Mouse (Mus musculus) midbrain, postnatal 0 days (tissue): ENCODE results near the gene H2-DMa. TPM values are rescaled to one million over a fixed set of nuclear protein-coding genes. Genes with fewer than 3 reads are reported as not detected.

Experiments
- ATAC-seq: fragments of 200-750 bp; cut with Nextera tagmentation; 2 replicates; pipeline ENCODE4 v1.8.0; 2017; ENCODE audit warnings: moderate number of reproducible peaks, mild to moderate bottlenecking, moderate TSS enrichment, moderate library complexity; ENCODE audit not compliant: low FRiP score
- DNase-seq: peaks from one replicate; pipeline ENCODE4 v3.0.0-alpha.2; 2015; ENCODE audit warnings: low spot score
- H3K27ac ChIP-seq: fragments of 300-500 bp; sonication (generic); 2 replicates; pipeline ENCODE4 v1.5.1; 2014; ENCODE audit warnings: low read depth, mild to moderate bottlenecking, low read length, mixed read lengths
- H3K27me3 ChIP-seq: fragments of 300-500 bp; sonication (generic); 2 replicates; pipeline ENCODE4 v1.6.1; 2014; ENCODE audit warnings: low read length, control low read depth, mixed read lengths; ENCODE audit not compliant: insufficient read depth
- H3K36me3 ChIP-seq: fragments of 300-500 bp; sonication (generic); 2 replicates; pipeline ENCODE4 v1.6.1; 2014; ENCODE audit warnings: low read length, control low read depth, mixed read lengths; ENCODE audit not compliant: insufficient read depth
- H3K4me1 ChIP-seq: fragments of 300-500 bp; sonication (generic); 2 replicates; pipeline ENCODE4 v1.6.1; 2014; ENCODE audit warnings: mild to moderate bottlenecking, control low read depth, antibody characterized with exemption, low read length, mixed read lengths; ENCODE audit not compliant: insufficient read depth
- H3K4me2 ChIP-seq: fragments of 300-500 bp; sonication (generic); 2 replicates; pipeline ENCODE4 v1.6.1; 2014; ENCODE audit warnings: low read depth, mild to moderate bottlenecking, low read length, mixed read lengths; ENCODE audit not compliant: poor library complexity, severe bottlenecking
- H3K4me3 ChIP-seq: fragments of 300-500 bp; sonication (generic); 2 replicates; pipeline ENCODE4 v1.5.1; 2014; ENCODE audit warnings: low read depth, mild to moderate bottlenecking, low read length, moderate library complexity
- H3K9ac ChIP-seq: fragments of 300-500 bp; sonication (generic); replicated peaks from 2 replicates; pipeline ENCODE4 v1.6.1; 2014; ENCODE audit warnings: mild to moderate bottlenecking, low read length, moderate library complexity, mixed read lengths; ENCODE audit not compliant: poor library complexity, severe bottlenecking
- H3K9me3 ChIP-seq: fragments of 300-500 bp; sonication (generic); 2 replicates; pipeline ENCODE4 v1.6.1; 2016; ENCODE audit warnings: low read length, control low read depth
- CTCF ChIP-seq: IDR thresholded peaks from 2 replicates; pipeline ENCODE4 v1.5.1; 2016; ENCODE audit warnings: antibody characterized with exemption, mild to moderate bottlenecking
- WGBS: fragments of 180-500 bp; shearing (Covaris S2); extraction: QIAGEN DNeasy Blood & Tissue Kit; methylation state at CpG from one replicate; pipeline ENCODE4 v1.1.7; 2014; 5-methylcytosine and 5-hydroxymethylcytosine counted together
- polyA plus RNA-seq: library from polyadenylated mRNA; unstranded; fragments of >200 nt; fragmentation: Nextera tagmentation; extraction: Ambion mirVana; gene quantifications from 2 replicates; pipeline ENCODE4 v1.2.1, GENCODE M21; 2015
- total RNA-seq: library from RNA; depleted of rRNA; stranded (reverse); fragments of >200 nt; gene quantifications from 2 replicates; pipeline ENCODE4 v1.2.3, GENCODE M21; 2014

The H2-DMa gene
- total and polyA plus RNA-seq, 2 experiments from 2014 or later = 23.8 to 26.1 TPM

- peaks cover 30% of the 10 kb centered on the region for H3K36me3 ChIP-seq
- no peak overlapping the region for H3K27ac ChIP-seq
- H3K9ac ChIP-seq = no peak overlapping the region
- ATAC-seq (no peak), DNase-seq (no peak)
- H3K4me2 ChIP-seq = no peak overlapping the region
- H3K9me3 ChIP-seq = no peaks in the 10 kb centered on the region; the same call in 1 of the 2 replicates
- 89% methylated on average over 5 of the region's 6 CpGs for WGBS
- no peak for TF ChIP-seq CTCF
- no peaks in the 10 kb centered on the region for H3K4me1 ChIP-seq
- no peaks in the 10 kb centered on the region for H3K27me3 ChIP-seq
- no peak overlapping the region for H3K4me3 ChIP-seq
These were observed 10.9 kb upstream of the H2-DMa start for GRCm38 (mm10) chr17:34108460-34108859.

DNA sequence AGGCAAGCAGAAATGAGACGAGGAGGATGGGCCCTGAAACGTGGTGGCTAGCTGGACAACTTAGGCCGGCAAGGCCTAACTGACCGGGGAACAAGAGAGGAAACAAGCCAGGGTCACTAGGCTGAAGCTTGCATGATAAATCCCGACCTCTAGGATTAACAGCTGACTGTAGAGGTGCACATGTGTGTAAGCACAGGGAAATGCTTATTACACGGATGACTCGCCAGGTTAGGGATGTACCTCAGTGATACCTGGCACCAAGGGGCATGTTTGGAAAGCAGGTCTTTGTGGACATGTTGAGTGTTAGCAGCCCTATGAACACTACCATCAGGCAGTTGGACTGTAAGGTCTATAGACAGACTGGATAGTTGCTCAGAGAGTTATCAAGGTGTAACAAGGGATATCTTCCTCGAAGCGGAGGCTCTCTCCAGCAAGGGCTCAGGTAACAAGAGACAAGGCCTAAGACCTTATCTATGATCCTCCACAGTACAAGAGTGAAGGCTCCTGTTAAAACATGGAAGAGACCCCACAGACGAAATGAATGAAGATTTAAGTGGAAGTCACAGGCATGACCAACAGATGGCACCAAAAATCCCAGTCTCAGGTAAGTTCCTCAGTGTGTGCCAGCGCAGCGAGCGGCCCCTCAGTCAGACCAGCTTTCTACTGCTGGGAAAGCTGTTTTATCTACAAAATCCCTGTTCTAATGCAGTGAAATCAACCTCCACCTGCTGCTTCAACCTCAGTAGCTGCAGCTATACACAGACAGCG is 10.1 kb upstream of the H2-DMa start:
- peak; percentile 67 for TF ChIP-seq CTCF
- H3K27me3 ChIP-seq = no peaks in the 10 kb centered on the region
- 0 out of 2 replicates have a peak, but pooled peaks have one; percentile 25 for ATAC-seq
- no peak overlapping the region for H3K9ac ChIP-seq
- DNase-seq = peak; percentile 70
- WGBS = 74% methylated on average over 14 of the region's 14 CpGs
- H3K27ac ChIP-seq = 0 out of 2 replicates have a peak overlapping the region, but pooled peaks have one; percentile 26
- no peak overlapping the region for H3K4me2 ChIP-seq
- H3K4me1 ChIP-seq = no peaks in the 10 kb centered on the region
- H3K4me3 ChIP-seq = no peak overlapping the region
- no peaks in the 10 kb centered on the region; the same call in 1 of the 2 replicates for H3K9me3 ChIP-seq
- peaks cover 37% of the 10 kb centered on the region for H3K36me3 ChIP-seq

DNA sequence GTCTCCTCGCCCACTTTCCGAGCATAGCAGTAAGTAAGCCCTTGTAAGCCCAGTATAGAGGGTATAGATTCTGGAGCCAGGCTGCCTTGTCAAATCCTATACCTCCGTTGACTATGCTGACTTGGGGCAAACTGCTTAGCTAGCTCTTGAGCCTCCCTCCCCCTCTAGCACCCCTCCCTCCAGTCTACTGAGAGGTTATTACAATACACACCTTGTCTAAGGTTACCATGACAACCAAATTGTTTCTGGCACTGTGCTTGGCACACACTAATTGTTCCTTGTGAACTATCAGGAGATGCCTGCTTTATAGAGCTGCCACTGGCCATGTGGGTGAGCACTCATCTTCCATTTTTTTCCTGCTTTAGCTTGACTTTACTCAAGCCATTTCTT is 9.5 kb upstream of the H2-DMa start:
- Histone ChIP-seq H3K27ac (no peak overlapping the region), H3K9me3 (no peaks in the 10 kb centered on the region; the same call in 1 of the 2 replicates), H3K4me3 (no peak overlapping the region), H3K9ac (no peak overlapping the region), H3K4me2 (no peak overlapping the region), H3K27me3 (no peaks in the 10 kb centered on the region), H3K36me3 (peaks cover 43% of the 10 kb centered on the region), H3K4me1 (no peaks in the 10 kb centered on the region)
- ATAC-seq = 0 out of 2 replicates have a peak, but pooled peaks have one; percentile 15
- TF ChIP-seq CTCF = no peak
- WGBS = 63% methylated on average over 3 of the region's 3 CpGs
- DNase-seq = no peak

GRCm38 (mm10) chr17:34110309-34110708 is 9.0 kb upstream of the H2-DMa start:
- no peak overlapping the region for H3K27ac ChIP-seq
- H3K4me1 ChIP-seq = no peaks in the 10 kb centered on the region
- H3K36me3 ChIP-seq = peaks cover 48% of the 10 kb centered on the region
- no peak overlapping the region for H3K4me3 ChIP-seq
- ATAC-seq (no peak), DNase-seq (no peak)
- WGBS = 50% methylated on average over 8 of the region's 8 CpGs
- H3K9ac ChIP-seq = no peak overlapping the region
- H3K4me2 ChIP-seq = no peak overlapping the region
- no peaks in the 10 kb centered on the region for H3K9me3 ChIP-seq
- no peaks in the 10 kb centered on the region for H3K27me3 ChIP-seq
- no peak for TF ChIP-seq CTCF

DNA sequence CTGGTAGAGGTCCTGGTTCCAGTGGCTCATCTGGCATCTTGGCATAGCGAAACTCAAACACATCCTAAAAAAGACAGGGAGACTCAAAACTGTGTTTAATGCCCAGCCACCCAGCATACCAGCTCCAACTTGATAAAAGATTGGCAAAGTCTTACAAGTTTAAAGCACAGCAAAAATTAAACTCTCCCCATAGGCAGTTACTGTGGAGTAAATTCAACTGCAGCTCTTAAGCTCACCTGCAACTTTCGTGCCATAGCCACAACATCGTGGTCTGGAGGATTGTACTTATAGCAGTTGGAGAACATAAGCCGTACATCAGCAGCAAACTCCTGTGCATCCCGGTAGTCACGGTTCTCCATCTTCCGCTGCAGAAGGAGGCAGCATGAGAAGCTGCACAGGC is 5.2 kb upstream of the H2-DMa start:
- no peak for TF ChIP-seq CTCF
- no peaks in the 10 kb centered on the region for H3K9me3 ChIP-seq
- ATAC-seq (no peak), DNase-seq (no peak)
- H3K36me3 ChIP-seq = peaks cover 58% of the 10 kb centered on the region
- H3K27ac ChIP-seq = no peak overlapping the region
- H3K27me3 ChIP-seq = no peaks in the 10 kb centered on the region
- no peak overlapping the region for H3K4me2 ChIP-seq
- WGBS = 92% methylated on average over 7 of the region's 7 CpGs
- H3K4me3 ChIP-seq = no peak overlapping the region
- no peak overlapping the region for H3K9ac ChIP-seq
- H3K4me1 ChIP-seq = no peaks in the 10 kb centered on the region

DNA sequence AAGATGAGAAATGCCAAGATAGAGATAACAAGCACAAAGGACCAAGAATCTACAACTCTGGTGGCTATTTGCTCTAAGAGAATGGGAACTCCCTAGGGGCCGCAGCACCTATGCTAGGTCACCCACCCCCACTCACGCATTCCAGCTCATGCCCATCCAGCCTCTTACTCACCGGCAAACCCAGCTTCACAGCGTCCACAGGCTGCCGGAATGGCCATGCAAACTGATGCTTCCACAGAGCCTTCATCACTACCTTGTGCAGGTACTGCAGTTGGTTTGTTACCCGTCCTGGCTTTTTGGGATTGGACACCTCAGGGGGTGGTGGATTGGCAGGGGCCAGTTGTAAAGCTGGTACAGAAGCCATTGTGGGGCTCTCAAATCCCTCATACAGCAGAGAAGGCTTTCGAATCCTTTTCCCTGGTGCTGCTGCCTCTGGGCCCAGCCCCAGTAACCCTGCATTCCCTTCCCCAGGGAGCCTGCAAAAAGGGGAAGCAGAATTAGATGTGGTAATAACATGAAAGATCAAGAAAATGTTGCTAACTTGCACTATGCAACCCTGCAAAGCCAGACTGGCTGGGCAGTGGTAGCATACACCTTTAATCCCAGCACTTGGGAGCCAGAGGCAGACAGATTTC is 2.5 kb upstream of the H2-DMa start:
- Histone ChIP-seq H3K27ac (0 out of 2 replicates have a peak overlapping the region, but pooled peaks have one; percentile 12), H3K9me3 (no peaks in the 10 kb centered on the region), H3K27me3 (no peaks in the 10 kb centered on the region), H3K4me1 (no peaks in the 10 kb centered on the region), H3K36me3 (peaks cover 47% of the 10 kb centered on the region), H3K4me2 (peak overlapping the region; percentile 86), H3K9ac (peak overlapping the region; percentile 48), H3K4me3 (peak overlapping the region; percentile 77)
- DNase-seq = no peak
- TF ChIP-seq CTCF = no peak
- ATAC-seq = no peak
- WGBS = 35% methylated on average over 7 of the region's 7 CpGs
